Mouse (Mus musculus) MEL (cell line): ENCODE measurements around the gene Specc1l. TPM values are rescaled to one million over a fixed set of nuclear protein-coding genes. Genes with fewer than 3 reads are reported as not detected.

Experiments used
- DNase-seq: peaks from one replicate; pipeline ENCODE4 v3.0.0; 2011; ENCODE audit warnings: low read depth, low spot score
- H3K27ac ChIP-seq: 2 replicates; pipeline ENCODE4 v1.5.1; 2012; ENCODE audit warnings: low read depth, mild to moderate bottlenecking, control low read depth, low read length, moderate library complexity; ENCODE audit not compliant: control insufficient read depth
- H3K27me3 ChIP-seq, 2 experiments: fragments of 150-350 bp in 1 of 2; sonication (generic) in 1 of 2; 2 replicates each; pipeline ENCODE4 v1.6.1; 2012; ENCODE audit warnings: low read length in 2 of 2, mild to moderate bottlenecking in 2 of 2, improper control_type of control experiment in 1 of 2, moderate library complexity in 1 of 2; ENCODE audit not compliant: insufficient read depth in 2 of 2, control insufficient read depth in 1 of 2
- H3K36me3 ChIP-seq, 2 experiments: 2 replicates each; pipeline ENCODE4 v1.6.1; 2012 to 2014; ENCODE audit warnings: low read length in 2 of 2, improper control_type of control experiment in 1 of 2, inconsistent platforms in 1 of 2, mild to moderate bottlenecking in 1 of 2; ENCODE audit not compliant: insufficient read depth in 2 of 2, control insufficient read depth in 1 of 2
- H3K4me1 ChIP-seq, 2 experiments: fragments of 150-350 bp in 1 of 2; sonication (generic) in 1 of 2; 2 replicates each; pipeline ENCODE4 v1.6.1; 2012; ENCODE audit warnings: low read length in 2 of 2, improper control_type of control experiment in 1 of 2, mild to moderate bottlenecking in 1 of 2; ENCODE audit not compliant: insufficient read depth in 2 of 2, control insufficient read depth in 1 of 2
- H3K4me3 ChIP-seq, 2 experiments: fragments of 150-350 bp in 1 of 2; sonication (generic) in 1 of 2; 2 replicates each; pipeline ENCODE4 v1.5.1; 2012; ENCODE audit warnings: low read depth in 2 of 2, low read length in 2 of 2, mild to moderate bottlenecking in 2 of 2, moderate library complexity in 2 of 2, control low read depth in 1 of 2, improper control_type of control experiment in 1 of 2; ENCODE audit not compliant: control insufficient read depth in 1 of 2, insufficient read depth in 1 of 2
- H3K79me2 ChIP-seq: 2 replicates; pipeline ENCODE4 v1.6.1; 2012; ENCODE audit warnings: mild to moderate bottlenecking, low read length, moderate library complexity; ENCODE audit not compliant: control insufficient read depth, poor library complexity, insufficient read depth
- H3K9ac ChIP-seq: 2 replicates; pipeline ENCODE4 v1.6.1; 2012; ENCODE audit warnings: low read depth, mild to moderate bottlenecking, control low read depth, low read length, moderate library complexity; ENCODE audit not compliant: control insufficient read depth, poor library complexity, severe bottlenecking
- H3K9me3 ChIP-seq: fragments of 150-350 bp; sonication (generic); replicated peaks from 2 replicates; pipeline ENCODE4 v1.6.1; 2012; ENCODE audit warnings: mild to moderate bottlenecking, low read length, improper control_type of control experiment, moderate library complexity; ENCODE audit not compliant: insufficient read depth
- CHD1 ChIP-seq: IDR thresholded peaks from 2 replicates; pipeline ENCODE4 v1.6.1; 2012; ENCODE audit warnings: low read depth, mild to moderate bottlenecking, inconsistent platforms, low read length, improper control_type of control experiment
- CHD2 ChIP-seq: IDR thresholded peaks from 2 replicates; pipeline ENCODE4 v1.6.1; 2011; ENCODE audit warnings: low read length, improper control_type of control experiment
- CTCF ChIP-seq, 3 experiments: IDR thresholded peaks in 2 of 3; conservative IDR thresholded peaks in 1 of 3; 2 replicates each; pipeline ENCODE4 v1.5.1; 2011 to 2012; ENCODE audit warnings: low read length in 3 of 3, low read depth in 2 of 3, mild to moderate bottlenecking in 2 of 3, improper control_type of control experiment in 1 of 3, inconsistent platforms in 1 of 3, mixed read lengths in 1 of 3, moderate library complexity in 1 of 3; ENCODE audit not compliant: control insufficient read depth in 1 of 3, insufficient read depth in 1 of 3, poor library complexity in 1 of 3, severe bottlenecking in 1 of 3
- E2F4 ChIP-seq: IDR thresholded peaks from 2 replicates; pipeline ENCODE4 v1.6.1; 2011; ENCODE audit warnings: low read depth, low read length, improper control_type of control experiment, borderline replicate concordance
- ELF1 ChIP-seq: IDR thresholded peaks from 2 replicates; pipeline ENCODE4 v1.6.1; 2014; ENCODE audit warnings: low read depth, mild to moderate bottlenecking, inconsistent platforms, low read length, improper control_type of control experiment, moderate library complexity
- ETS1 ChIP-seq: IDR thresholded peaks from 2 replicates; pipeline ENCODE4 v1.6.1; 2012; ENCODE audit warnings: low read depth, mild to moderate bottlenecking, inconsistent platforms, low read length, improper control_type of control experiment, moderate library complexity
- GATA1 ChIP-seq: IDR thresholded peaks from 2 replicates; pipeline ENCODE4 v1.6.1; 2011; ENCODE audit warnings: low read depth, low read length, improper control_type of control experiment
- HCFC1 ChIP-seq: IDR thresholded peaks from 2 replicates; pipeline ENCODE4 v1.6.1; 2012; ENCODE audit warnings: low read depth, mild to moderate bottlenecking, inconsistent platforms, low read length, improper control_type of control experiment, moderate library complexity
- MAX ChIP-seq: IDR thresholded peaks from 2 replicates; pipeline ENCODE4 v1.6.1; 2011; ENCODE audit warnings: low read length, improper control_type of control experiment
- MEF2A ChIP-seq: IDR thresholded peaks from 2 replicates; pipeline ENCODE4 v1.6.1; 2014; ENCODE audit warnings: low read depth, mild to moderate bottlenecking, inconsistent platforms, low read length, improper control_type of control experiment; ENCODE audit not compliant: poor library complexity, insufficient replicate concordance, severe bottlenecking; ENCODE audit errors: extremely low read depth
- MYB ChIP-seq: IDR thresholded peaks from 2 replicates; pipeline ENCODE4 v1.6.1; 2011; ENCODE audit warnings: mild to moderate bottlenecking, low read depth, low read length, improper control_type of control experiment
- MYC ChIP-seq: IDR thresholded peaks from 2 replicates; pipeline ENCODE4 v1.6.1; 2011; ENCODE audit warnings: low read depth, mild to moderate bottlenecking, low read length, improper control_type of control experiment, moderate library complexity
- NELFE ChIP-seq: IDR thresholded peaks from 2 replicates; pipeline ENCODE4 v1.6.1; 2011; ENCODE audit warnings: low read depth, low read length, improper control_type of control experiment
- POLR2A ChIP-seq, 2 experiments: IDR thresholded peaks; 2 replicates each; pipeline ENCODE4 v1.6.1; 2011 to 2012; ENCODE audit warnings: low read length in 2 of 2, mild to moderate bottlenecking in 2 of 2, control low read depth in 1 of 2, improper control_type of control experiment in 1 of 2, low read depth in 1 of 2, moderate library complexity in 1 of 2; ENCODE audit not compliant: control insufficient read depth in 1 of 2, insufficient read depth in 1 of 2, poor library complexity in 1 of 2
- POLR2AphosphoS5 ChIP-seq: IDR thresholded peaks from 2 replicates; pipeline ENCODE4 v1.6.1; 2012; ENCODE audit warnings: low read depth, borderline replicate concordance, mild to moderate bottlenecking, inconsistent platforms, low read length, moderate library complexity, mixed read lengths
- SIN3A ChIP-seq: IDR thresholded peaks from 2 replicates; pipeline ENCODE4 v1.6.1; 2012; ENCODE audit warnings: low read length, improper control_type of control experiment, inconsistent platforms
- SMC3 ChIP-seq: IDR thresholded peaks from 2 replicates; pipeline ENCODE4 v1.6.1; 2011; ENCODE audit warnings: low read depth, low read length, improper control_type of control experiment
- TBP ChIP-seq: IDR thresholded peaks from 2 replicates; pipeline ENCODE4 v1.8.0; 2011; ENCODE audit warnings: low read depth, low read length, improper control_type of control experiment
- USF1 ChIP-seq: IDR thresholded peaks from 2 replicates; pipeline ENCODE4 v1.6.1; 2014; ENCODE audit warnings: low read depth, mild to moderate bottlenecking, inconsistent platforms, low read length, improper control_type of control experiment, moderate library complexity
- ZC3H11A ChIP-seq: IDR thresholded peaks from 2 replicates; pipeline ENCODE4 v1.6.1; 2012; ENCODE audit warnings: low read depth, mild to moderate bottlenecking, inconsistent platforms, low read length, improper control_type of control experiment
- ZMIZ1 ChIP-seq: IDR thresholded peaks from 2 replicates; pipeline ENCODE4 v1.6.1; 2012; ENCODE audit warnings: low read depth, mild to moderate bottlenecking, inconsistent platforms, low read length, improper control_type of control experiment, moderate library complexity
- polyA plus RNA-seq, 2 experiments: library from polyadenylated mRNA; stranded (reverse) in 1 of 2; unstranded in 1 of 2; fragments of >175 nt in 1 of 2; fragments of >200 nt in 1 of 2; gene quantifications; 2 replicates each; pipeline versions ENCODE4 v1.2.1 to v1.2.4; 2012; ENCODE audit warnings: low replicate concordance in 2 of 2, low read depth in 1 of 2; ENCODE audit not compliant: insufficient read length in 2 of 2, insufficient read depth in 1 of 2, missing spikeins in 1 of 2
- total RNA-seq: library from RNA; depleted of rRNA; stranded (reverse); fragments of 300-350 nt; gene quantifications from 2 replicates; pipeline ENCODE4 v1.2.3, GENCODE M21; 2012

Specc1l gene
- total and polyA plus RNA-seq, 3 experiments: 12.3 to 30.6 (median 15.1) TPM

DNA sequence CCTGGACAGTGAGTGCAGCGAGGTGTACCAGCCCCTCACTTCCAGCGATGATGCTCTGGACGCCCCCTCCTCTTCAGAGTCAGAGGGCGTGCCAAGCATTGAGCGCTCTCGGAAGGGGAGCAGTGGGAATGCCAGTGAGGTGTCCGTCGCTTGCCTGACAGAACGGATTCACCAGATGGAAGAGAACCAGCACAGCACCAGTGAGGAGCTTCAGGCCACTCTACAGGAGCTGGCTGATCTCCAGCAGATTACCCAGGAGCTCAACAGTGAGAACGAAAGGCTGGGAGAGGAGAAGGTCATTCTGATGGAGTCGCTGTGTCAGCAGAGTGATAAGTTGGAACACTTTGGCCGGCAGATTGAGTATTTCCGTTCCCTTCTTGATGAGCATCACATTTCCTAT lies 33.9 kb downstream of the Specc1l start:
- Histone ChIP-seq H3K9ac (no peak overlapping the region), H3K79me2 (no peaks in the 10 kb centered on the region), H3K27me3 (no peaks in the 10 kb centered on the region), H3K4me3 (no peak overlapping the region), H3K36me3 (peaks cover 0 to 3% of the 10 kb centered on the region in 2 experiments; a peak in 2 of 4 replicates), H3K27ac (no peak overlapping the region)
- TF ChIP-seq ZC3H11A (no peak), CHD2 (no peak), NELFE (no peak), SMC3 (no peak), POLR2AphosphoS5 (no peak), MYB (no peak), ETS1 (no peak), MAX (no peak), USF1 (no peak)
- TF ChIP-seq, all 39 proteins: peak for 0
- no peaks in the 10 kb centered on the region for H3K9me3 ChIP-seq
- no peaks in the 10 kb centered on the region for H3K4me1 ChIP-seq
- DNase-seq: no peak

DNA sequence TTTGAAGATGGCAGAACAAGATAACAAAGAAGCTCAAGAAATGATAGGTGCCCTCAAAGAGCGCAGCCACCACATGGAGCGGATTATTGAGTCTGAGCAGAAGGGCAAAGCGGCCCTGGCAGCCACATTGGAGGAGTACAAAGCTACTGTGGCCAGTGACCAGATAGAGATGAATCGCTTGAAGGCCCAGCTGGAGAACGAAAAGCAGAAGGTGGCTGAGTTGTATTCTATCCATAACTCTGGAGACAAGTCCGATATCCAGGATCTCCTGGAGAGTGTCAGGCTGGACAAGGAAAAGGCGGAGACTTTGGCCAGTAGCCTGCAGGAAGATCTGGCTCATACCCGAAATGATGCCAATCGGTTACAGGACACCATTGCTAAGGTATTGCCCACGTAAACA lies 34.5 kb downstream of the Specc1l start:
- no peaks in the 10 kb centered on the region for H3K4me1 ChIP-seq
- H3K27ac ChIP-seq: no peak overlapping the region
- H3K79me2 ChIP-seq: no peaks in the 10 kb centered on the region
- TF ChIP-seq ZMIZ1: no peak
- TF ChIP-seq SIN3A: no peak
- TF ChIP-seq CTCF (IDR thresholded peaks at IDR 0.05 in 2 of 3, conservative IDR thresholded peaks at IDR 0.05 in 1 of 3; ENCODE audit: control insufficient read depth in 1 of 3, insufficient read depth in 1 of 3, low read depth in 2 of 3, low read length in 3 of 3, poor library complexity in 1 of 3, severe bottlenecking in 1 of 3): no peak
- no peak for TF ChIP-seq GATA1
- TF ChIP-seq CHD2: no peak
- TF ChIP-seq ETS1: no peak
- no peak for TF ChIP-seq MAX
- TF ChIP-seq E2F4: no peak
- no peak for TF ChIP-seq HCFC1
- no peak for TF ChIP-seq MYC
- TF ChIP-seq ELF1: no peak
- no peak for TF ChIP-seq CHD1
- no peak for TF ChIP-seq MEF2A
- no peak for TF ChIP-seq POLR2A (IDR thresholded peaks at IDR 0.05; ENCODE audit: control insufficient read depth in 1 of 2, insufficient read depth in 1 of 2, low read depth in 1 of 2, low read length in 2 of 2, poor library complexity in 1 of 2)
- TF ChIP-seq TBP: no peak
- H3K27me3 ChIP-seq: no peaks in the 10 kb centered on the region
- H3K36me3 ChIP-seq: peaks cover 0 to 3% of the 10 kb centered on the region in 2 experiments; a peak in 2 of 4 replicates
- DNase-seq: no peak
- H3K9ac ChIP-seq: no peak overlapping the region
- H3K4me3 ChIP-seq: no peak overlapping the region
- H3K9me3 ChIP-seq: no peaks in the 10 kb centered on the region
